Mouse (Mus musculus) B cell, adult (primary cell): ENCODE measurements around the gene 1700080O16Rik. TPM values are rescaled to one million over a fixed set of nuclear protein-coding genes. Genes with fewer than 3 reads are reported as not detected.

Experiments
- total RNA-seq: library from RNA; stranded (reverse); gene quantifications from 4 replicates; pipeline ENCODE4 v1.2.4, GENCODE M21; 2023; ENCODE audit not compliant: inconsistent age

1700080O16Rik gene
- not detected in 4 replicates for total RNA-seq

DNA sequence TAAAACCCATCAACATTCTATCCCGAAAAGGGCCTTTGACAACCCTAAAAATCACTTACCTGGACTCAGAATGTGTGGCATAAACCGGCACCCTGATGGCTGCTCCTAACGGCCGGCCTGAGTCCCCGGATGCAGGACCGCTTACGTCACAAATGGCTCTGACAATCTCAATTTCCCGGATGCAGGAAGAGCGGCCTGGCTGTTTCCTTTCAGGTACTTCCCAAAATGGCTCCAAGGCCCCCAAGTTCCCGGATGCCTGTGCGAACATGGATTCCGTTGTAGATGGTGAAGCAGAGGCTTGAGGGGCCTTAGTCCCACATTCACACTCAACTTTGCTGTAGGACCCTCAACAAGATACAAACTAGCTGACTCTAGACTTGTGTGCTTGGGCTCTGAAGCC lies at the start of gene 1700080O16Rik:
Gene 1700080O16Rik (minus strand): TSS at position 101 of the 400 bp plus-strand sequence.

Other genes starting within 250 kb of the 1700080O16Rik start
- not detected in 4 replicates for gene Usp26, start 171.5 kb downstream of the 1700080O16Rik start, total RNA-seq
- 0.18 to 0.54 TPM (median 0.27 TPM) in 4 replicates for gene Gpc4, start 192.5 kb upstream of the 1700080O16Rik start, total RNA-seq